Mouse (Mus musculus): Measurements from ENCODE around the gene Fuk.

- TF ChIP-seq CTCF (IDR thresholded peaks at IDR 0.05) (no peak), EP300 (IDR thresholded peaks at IDR 0.05) (no peak)
Observed at GRCm38 (mm10) chr8:110886634-110887033, 15.7 kb downstream of the Fuk start.

Measured in lung, postnatal 0 days (tissue).